Mouse (Mus musculus) limb, embryonic 10.5 days (tissue): Measurements from ENCODE around the gene Ncapd2. TPM values are rescaled to one million over a fixed set of nuclear protein-coding genes. Genes with fewer than 3 reads are reported as not detected.

Source experiments
- DNase-seq: peaks from one replicate; pipeline ENCODE4 v3.0.0-alpha.2; 2017; ENCODE audit warnings: low spot score
- H3K27ac ChIP-seq: fragments of 300-500 bp; sonication (generic); 2 replicates; pipeline ENCODE4 v1.5.1; 2016; ENCODE audit warnings: mild to moderate bottlenecking
- H3K27me3 ChIP-seq: fragments of 300-500 bp; sonication (generic); 2 replicates; pipeline ENCODE4 v1.6.1; 2016; ENCODE audit warnings: low read depth, mild to moderate bottlenecking; ENCODE audit not compliant: poor library complexity, severe bottlenecking
- H3K36me3 ChIP-seq: fragments of 300-500 bp; sonication (generic); 2 replicates; pipeline ENCODE4 v1.6.1; 2016; ENCODE audit warnings: mild to moderate bottlenecking, moderate library complexity
- H3K4me1 ChIP-seq: fragments of 300-500 bp; sonication (generic); 2 replicates; pipeline ENCODE4 v1.6.1; 2016
- H3K4me3 ChIP-seq: fragments of 300-500 bp; sonication (generic); 2 replicates; pipeline ENCODE4 v1.5.1; 2016; ENCODE audit warnings: mild to moderate bottlenecking, moderate library complexity
- H3K9me3 ChIP-seq: fragments of 300-500 bp; sonication (generic); replicated peaks from 2 replicates; pipeline ENCODE4 v1.6.1; 2016; ENCODE audit warnings: mild to moderate bottlenecking
- WGBS: fragments of 180-500 bp; shearing (Covaris S2); methylation state at CpG from one replicate; pipeline ENCODE4 v1.1.7; 2016; 5-methylcytosine and 5-hydroxymethylcytosine counted together
- polyA plus RNA-seq: library from polyadenylated mRNA; unstranded; fragments of >200 nt; fragmentation: Nextera tagmentation; extraction: Ambion mirVana; gene quantifications from 2 replicates; pipeline ENCODE4 v1.2.1, GENCODE M21; 2016

The Ncapd2 gene
- 285 and 288 TPM in 2 replicates for polyA plus RNA-seq

DNA sequence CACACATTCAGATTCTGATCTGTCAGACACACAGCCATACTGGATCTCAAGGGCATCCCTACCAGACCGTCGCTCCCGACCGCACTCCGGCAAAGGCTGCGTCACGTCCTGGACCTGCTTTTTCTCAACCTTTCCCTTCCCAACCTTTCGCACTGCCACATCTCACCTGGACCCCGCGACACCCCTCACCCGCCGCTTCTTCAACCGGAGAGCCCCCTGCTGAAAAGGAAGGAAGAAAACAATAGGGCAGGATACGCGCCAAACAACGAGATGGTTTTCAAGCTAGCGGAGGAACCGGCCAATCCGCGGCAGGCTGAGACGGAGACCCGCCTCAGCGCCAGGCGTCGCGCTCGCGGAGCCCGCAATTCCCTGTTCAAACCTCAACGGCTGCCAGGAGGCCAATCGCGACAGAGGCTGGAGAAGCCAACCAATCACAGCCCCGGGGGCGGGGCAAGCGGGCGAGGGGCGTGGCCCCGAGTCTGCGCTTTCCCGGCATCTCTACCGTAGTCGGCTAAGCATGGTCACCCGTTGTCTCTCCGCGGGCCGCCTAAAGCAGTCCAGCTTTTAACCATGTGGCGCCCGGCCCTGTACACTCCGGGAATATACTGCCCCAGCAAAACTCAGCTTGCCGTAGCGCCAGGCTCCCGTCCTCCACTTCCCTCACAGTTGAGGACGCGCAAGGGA lies at the start of gene Ncapd2, which contains the start of gene Mrpl51:
Gene Ncapd2 (minus strand): TSS at position 370 of the 684 bp plus-strand sequence.
Gene Mrpl51 (plus strand): TSS at position 470 of the 684 bp plus-strand sequence.
- Histone ChIP-seq H3K4me1 (peaks cover 21% of the 10 kb centered on the region), H3K9me3 (no peaks in the 10 kb centered on the region), H3K4me3 (peak within 1 kb of the TSS; percentile 82), H3K27ac (peak within 1 kb of the TSS; percentile 99), H3K27me3 (no peaks in the 10 kb centered on the region), H3K36me3 (peaks cover 63% of the 10 kb centered on the region)
- peak; percentile 99 for DNase-seq
- WGBS = under 1% methylated on average over 54 of the region's 54 CpGs

DNA sequence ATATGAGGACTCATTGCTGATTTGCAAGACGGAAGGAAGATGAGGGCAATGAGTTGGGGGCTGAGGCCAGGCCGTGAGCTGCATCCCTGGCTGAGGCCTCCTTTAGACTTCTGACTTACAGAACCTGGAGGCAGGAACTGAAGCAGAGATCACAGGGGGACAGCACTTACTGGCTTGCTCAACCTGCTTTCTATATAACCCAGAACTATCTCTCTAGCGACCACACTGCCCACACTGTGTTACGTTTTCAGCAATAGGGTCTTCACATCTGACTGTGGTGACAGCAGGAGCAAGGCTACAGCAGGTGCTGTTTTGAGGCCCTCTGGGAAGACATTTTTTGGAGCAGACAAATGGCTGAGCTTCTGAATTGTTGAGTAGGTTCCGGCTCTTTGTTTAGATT lies 49.1 kb upstream of the Ncapd2 start:
- no peak overlapping the region for H3K27ac ChIP-seq
- H3K4me1 ChIP-seq = no peaks in the 10 kb centered on the region; the same call in 1 of the 2 replicates
- WGBS = 91% methylated on average over 5 of the region's 5 CpGs
- no peaks in the 10 kb centered on the region for H3K27me3 ChIP-seq
- H3K4me3 ChIP-seq = no peak overlapping the region
- DNase-seq = no peak
- no peaks in the 10 kb centered on the region for H3K9me3 ChIP-seq
- H3K36me3 ChIP-seq = no peaks in the 10 kb centered on the region

DNA sequence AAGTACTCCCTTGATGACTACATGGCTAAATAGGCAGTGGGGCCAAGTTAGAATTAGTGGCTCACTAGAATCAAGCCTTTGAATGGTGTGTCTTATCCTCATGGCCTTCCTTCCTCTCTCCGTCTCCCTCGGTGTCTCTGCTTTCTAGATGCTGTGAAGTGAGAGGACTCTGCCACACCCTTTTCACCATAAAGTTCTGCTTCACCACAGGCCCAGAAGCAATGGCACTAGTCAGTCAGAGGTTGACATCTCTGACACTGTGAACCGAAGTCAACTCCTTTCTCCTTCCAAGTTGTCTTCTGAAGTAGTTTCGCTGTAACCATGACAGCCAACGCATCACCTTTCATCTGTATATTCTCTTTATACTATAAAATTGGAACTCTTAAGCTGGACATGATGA lies 48.0 kb upstream of the Ncapd2 start:
- Histone ChIP-seq H3K27ac (no peak overlapping the region), H3K4me1 (peaks cover 2% of the 10 kb centered on the region; the same call in 1 of the 2 replicates), H3K27me3 (no peaks in the 10 kb centered on the region), H3K36me3 (no peaks in the 10 kb centered on the region), H3K9me3 (no peaks in the 10 kb centered on the region), H3K4me3 (no peak overlapping the region)
- no peak for DNase-seq
- WGBS = 90% methylated on average over 5 of the region's 5 CpGs

DNA sequence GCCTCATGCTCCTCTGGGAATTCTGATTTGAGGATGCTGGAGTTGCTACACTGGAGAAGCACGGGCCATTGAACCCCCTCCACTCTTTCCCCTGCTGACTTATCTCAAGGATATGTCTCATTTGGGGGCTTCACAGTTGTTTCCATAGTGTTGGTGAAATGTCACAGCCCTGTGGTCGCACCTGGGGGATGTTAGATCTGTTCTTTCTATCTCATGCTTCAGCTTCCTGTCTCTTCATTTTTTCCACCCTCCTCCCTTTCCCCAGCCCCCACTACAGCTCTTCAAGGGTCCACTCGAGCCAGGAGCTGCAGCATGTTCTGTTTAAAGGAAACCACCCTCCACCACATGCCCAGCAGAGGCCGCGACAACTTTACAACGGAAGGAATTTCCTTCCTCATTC lies 46.9 kb upstream of the Ncapd2 start:
- no peak for DNase-seq
- H3K27me3 ChIP-seq = no peaks in the 10 kb centered on the region
- H3K4me3 ChIP-seq = no peak overlapping the region
- no peaks in the 10 kb centered on the region for H3K36me3 ChIP-seq
- H3K27ac ChIP-seq = no peak overlapping the region
- H3K9me3 ChIP-seq = no peaks in the 10 kb centered on the region
- H3K4me1 ChIP-seq = peaks cover 6% of the 10 kb centered on the region; the same call in 1 of the 2 replicates
- 75% methylated on average over 6 of the region's 6 CpGs for WGBS

DNA sequence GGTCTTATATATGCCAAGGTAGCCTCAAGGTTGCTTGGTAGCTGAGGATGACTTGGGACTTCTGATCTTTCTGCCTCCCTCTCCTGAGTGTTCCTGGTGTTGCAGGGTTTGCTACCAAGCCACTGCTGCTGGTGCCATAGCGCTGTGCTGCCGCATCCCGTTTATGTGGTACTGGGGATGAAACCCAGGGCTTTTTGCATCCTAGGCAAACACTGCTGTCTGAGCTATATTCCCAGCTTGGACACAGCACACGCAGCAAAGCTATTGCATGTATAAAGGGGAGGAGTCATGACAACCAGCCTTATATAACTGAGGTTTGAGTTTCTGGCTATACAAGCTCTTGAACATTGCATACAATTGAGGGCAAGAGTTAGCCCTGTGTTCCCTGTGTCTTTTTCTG lies 45.9 kb upstream of the Ncapd2 start:
- Histone ChIP-seq H3K9me3 (no peaks in the 10 kb centered on the region), H3K4me1 (peaks cover 6% of the 10 kb centered on the region), H3K36me3 (no peaks in the 10 kb centered on the region), H3K4me3 (no peak overlapping the region), H3K27ac (no peak overlapping the region), H3K27me3 (no peaks in the 10 kb centered on the region)
- 85% methylated on average over 4 of the region's 4 CpGs for whole genome bisulfite sequencing
- DNase-seq = no peak

DNA sequence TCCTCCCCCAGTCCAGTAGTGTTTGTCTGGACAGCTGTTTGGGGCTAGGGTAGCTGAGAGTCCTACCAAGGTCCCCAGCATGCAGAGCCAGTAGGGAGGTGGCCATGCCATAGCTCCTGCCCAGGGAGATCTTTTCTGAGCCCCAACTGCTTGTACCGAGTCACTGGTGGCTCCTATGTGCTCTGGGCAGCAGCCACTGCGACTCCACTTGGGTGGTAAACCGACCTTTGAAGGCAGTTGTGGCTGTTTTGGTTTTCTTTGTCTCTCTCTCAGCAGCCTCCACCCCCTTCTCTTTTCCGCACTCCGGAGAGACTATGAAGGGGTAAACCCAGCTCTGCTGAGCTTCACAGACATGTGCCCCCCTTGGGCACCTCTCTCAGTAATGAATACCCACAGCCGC lies 45.3 kb upstream of the Ncapd2 start, which contains the start of gene Cd27:
Gene Cd27 (minus strand): TSS at position 229 of the 400 bp plus-strand sequence.
- 49% methylated on average over 6 of the region's 6 CpGs for WGBS
- no peak within 1 kb of the TSS for H3K27ac ChIP-seq
- H3K9me3 ChIP-seq = no peaks in the 10 kb centered on the region
- H3K36me3 ChIP-seq = no peaks in the 10 kb centered on the region
- H3K27me3 ChIP-seq = no peaks in the 10 kb centered on the region
- H3K4me3 ChIP-seq = no peak within 1 kb of the TSS
- peaks cover 12% of the 10 kb centered on the region for H3K4me1 ChIP-seq
- no peak for DNase-seq

DNA sequence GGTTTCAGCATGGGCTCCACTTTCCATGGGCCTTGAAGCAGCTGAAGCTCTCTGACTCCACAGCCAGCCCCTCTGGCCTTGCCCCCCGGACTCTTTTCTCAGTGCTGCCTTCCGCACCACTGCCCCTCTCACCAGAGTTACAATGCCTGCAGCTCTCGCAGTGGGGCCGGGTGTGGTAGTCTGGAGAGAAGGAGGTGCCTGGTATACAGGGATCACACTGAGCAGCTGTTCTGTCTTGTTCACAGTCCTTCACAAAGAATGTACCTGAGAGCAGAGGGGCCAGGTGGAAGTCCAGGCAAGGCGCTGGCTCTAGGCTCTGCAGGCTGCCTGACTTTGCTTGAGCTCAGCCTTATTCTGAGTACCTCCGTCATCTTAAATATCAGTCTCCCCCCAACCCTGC lies 44.8 kb upstream of the Ncapd2 start:
- Histone ChIP-seq H3K4me1 (peaks cover 16% of the 10 kb centered on the region), H3K36me3 (no peaks in the 10 kb centered on the region), H3K27ac (no peak overlapping the region), H3K4me3 (no peak overlapping the region), H3K9me3 (no peaks in the 10 kb centered on the region), H3K27me3 (no peaks in the 10 kb centered on the region)
- no peak for DNase-seq
- 81% methylated on average over 6 of the region's 6 CpGs for WGBS

DNA sequence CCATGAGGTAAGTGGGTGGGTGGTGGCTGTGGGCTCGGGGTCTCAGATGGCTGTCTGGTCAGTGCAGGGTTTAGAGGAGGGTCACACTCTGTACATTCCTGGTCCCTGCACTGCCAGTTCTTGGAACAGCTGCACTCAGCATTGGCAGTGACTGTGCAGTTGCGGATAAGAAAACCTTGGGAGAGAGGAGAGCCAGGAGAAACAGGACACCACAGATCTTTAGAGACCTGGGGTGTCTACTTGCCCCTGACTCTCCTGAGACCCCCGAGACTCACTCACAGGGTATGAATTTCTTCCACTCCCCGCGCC lies 43.0 kb upstream of the Ncapd2 start:
- H3K36me3 ChIP-seq = no peaks in the 10 kb centered on the region
- H3K9me3 ChIP-seq = no peaks in the 10 kb centered on the region
- H3K4me1 ChIP-seq = peaks cover 26% of the 10 kb centered on the region
- no peak overlapping the region for H3K27ac ChIP-seq
- no peak overlapping the region for H3K4me3 ChIP-seq
- H3K27me3 ChIP-seq = no peaks in the 10 kb centered on the region
- 73% methylated on average over 5 of the region's 5 CpGs for WGBS
- no peak for DNase-seq

DNA sequence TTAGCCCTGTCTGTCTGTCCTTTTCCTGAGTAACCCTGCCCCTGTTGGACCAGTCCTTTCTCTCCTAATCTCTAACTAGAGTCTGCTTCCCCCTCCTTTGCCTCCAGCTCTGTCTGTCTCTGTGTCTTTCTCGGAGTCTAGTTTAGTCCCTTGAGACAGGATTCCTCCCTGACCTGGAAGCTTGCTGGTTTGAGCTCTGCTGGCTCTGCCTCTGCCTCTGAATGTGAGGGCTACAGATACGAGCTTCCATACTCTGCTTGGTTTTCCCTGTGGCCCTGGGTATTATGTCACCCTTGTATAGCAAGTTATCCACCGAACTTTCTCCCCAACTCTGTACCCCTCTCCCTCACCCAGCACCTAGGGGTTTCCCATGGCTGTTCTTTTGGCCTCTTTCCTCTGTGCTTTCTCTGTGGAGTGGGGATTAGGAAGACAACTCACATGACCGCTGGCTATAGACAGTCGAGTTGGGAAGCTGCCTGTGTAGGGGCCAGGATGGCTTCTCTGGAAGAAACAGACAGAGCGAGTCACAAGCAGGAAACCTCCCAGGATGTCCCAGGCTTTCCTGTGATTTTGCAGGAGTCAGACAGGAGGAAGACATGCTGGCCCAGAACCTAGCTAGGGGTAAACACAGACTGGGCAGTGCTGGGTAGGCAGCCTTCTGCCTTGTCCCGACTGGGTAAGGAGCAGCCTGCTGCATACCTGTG lies 42.5 kb upstream of the Ncapd2 start:
- peaks cover 26% of the 10 kb centered on the region for H3K4me1 ChIP-seq
- H3K4me3 ChIP-seq = no peak overlapping the region
- no peaks in the 10 kb centered on the region for H3K36me3 ChIP-seq
- H3K9me3 ChIP-seq = no peaks in the 10 kb centered on the region
- no peak overlapping the region for H3K27ac ChIP-seq
- 70% methylated on average over 7 of the region's 7 CpGs for WGBS
- no peak for DNase-seq
- H3K27me3 ChIP-seq = no peaks in the 10 kb centered on the region

DNA sequence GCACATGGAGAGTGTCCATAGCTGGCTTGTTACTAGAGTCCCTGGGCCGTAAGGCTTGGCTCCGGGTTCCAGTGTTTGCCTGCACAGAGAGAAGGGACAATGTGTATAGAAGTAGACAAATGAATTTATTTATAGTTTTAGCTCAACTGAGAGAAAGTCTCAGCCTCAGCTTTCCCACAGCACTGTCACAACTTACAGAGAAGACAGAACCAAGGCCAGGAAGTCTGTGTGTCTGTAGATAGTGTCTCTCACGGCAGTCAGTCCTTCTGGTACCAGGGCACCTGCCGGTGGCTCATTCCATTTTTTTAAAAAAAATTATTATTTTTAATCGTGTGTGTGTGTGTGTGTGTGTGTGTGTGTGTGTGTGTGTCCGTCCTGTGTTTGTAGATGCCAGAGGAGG lies 41.0 kb upstream of the Ncapd2 start:
- Histone ChIP-seq H3K9me3 (no peaks in the 10 kb centered on the region), H3K4me1 (peaks cover 34% of the 10 kb centered on the region), H3K27me3 (no peaks in the 10 kb centered on the region), H3K36me3 (no peaks in the 10 kb centered on the region), H3K27ac (no peak overlapping the region), H3K4me3 (no peak overlapping the region)
- DNase-seq = no peak
- WGBS = 76% methylated on average over 6 of the region's 6 CpGs

DNA sequence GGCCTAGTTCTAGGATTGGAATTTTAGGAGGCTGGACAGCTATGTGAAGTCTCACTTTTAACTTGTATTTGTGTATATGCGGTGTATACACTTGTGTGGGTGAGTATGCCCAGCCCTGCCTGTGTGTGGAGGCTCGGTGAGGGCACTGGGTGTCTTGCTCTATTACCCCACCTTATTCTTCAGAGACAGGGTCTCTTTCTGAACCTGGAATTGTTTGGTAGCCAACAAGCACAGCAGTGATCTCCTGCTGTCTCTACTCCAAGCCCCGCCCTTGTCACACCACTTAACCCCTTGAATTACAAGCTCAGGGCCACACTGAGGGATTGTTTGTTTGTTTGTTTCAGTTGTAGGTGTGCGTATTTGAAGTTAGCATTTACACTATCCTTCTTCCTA lies 40.5 kb upstream of the Ncapd2 start:
- DNase-seq = no peak
- Histone ChIP-seq H3K9me3 (no peaks in the 10 kb centered on the region), H3K4me1 (peaks cover 34% of the 10 kb centered on the region), H3K27ac (peak overlapping the region; percentile 83; the same call in 1 of the 2 replicates), H3K36me3 (no peaks in the 10 kb centered on the region), H3K27me3 (no peaks in the 10 kb centered on the region), H3K4me3 (peak overlapping the region; percentile 58)
- 51% methylated on average over 4 of the region's 4 CpGs for WGBS

DNA sequence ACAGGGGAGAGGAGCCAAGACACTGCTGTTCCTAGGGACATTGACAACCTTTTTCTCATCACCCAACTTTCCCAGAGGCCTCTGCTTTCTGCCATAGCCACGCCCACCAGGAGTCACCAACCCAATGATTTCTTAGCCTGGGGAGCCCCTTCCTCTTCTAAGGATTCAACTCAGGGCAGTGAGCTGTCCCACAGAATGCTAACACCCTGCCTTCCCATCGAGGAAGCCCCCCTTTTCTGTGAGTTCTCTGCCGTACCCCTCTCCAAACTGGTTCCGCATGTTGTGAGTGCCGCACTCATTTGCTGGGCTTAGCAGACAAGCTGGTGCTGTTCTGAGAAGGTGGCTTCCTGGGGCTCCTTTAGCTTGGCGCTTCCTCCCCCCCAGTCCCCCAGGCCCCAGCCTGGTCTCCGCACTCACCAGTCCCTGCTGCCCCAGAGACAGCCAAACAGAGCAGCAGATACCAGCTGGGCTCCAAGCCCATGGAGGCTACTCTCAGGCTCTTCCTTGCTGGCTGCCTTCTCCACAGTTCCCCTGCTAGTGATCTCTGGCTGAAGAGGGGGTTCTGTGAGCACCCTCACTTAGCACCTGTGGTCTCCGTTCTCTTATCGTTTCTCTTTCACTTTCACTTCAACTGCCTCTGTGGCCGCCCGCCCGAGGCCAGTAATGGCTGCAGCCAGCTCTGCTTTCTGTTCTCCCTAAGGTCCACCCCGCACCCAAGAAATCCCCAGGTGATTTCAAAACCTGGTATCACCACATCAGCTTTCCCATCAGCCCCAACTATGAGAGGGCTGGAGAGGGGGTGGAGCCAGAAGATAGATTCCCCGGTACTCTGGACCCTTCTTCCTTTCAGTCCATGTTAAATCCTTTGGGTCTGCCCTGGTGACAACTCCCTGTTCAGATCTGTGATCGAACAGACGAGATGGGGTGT lies 39.9 kb upstream of the Ncapd2 start, which contains the start of gene Tapbpl:
Gene Tapbpl (minus strand): TSS at position 744 of the 928 bp plus-strand sequence.
- H3K27me3 ChIP-seq = no peaks in the 10 kb centered on the region
- H3K9me3 ChIP-seq = no peaks in the 10 kb centered on the region
- peak within 1 kb of the TSS; percentile 58 for H3K4me3 ChIP-seq
- H3K36me3 ChIP-seq = no peaks in the 10 kb centered on the region
- 4% methylated on average over 16 of the region's 16 CpGs for WGBS
- H3K27ac ChIP-seq = peak within 1 kb of the TSS; percentile 83
- H3K4me1 ChIP-seq = peaks cover 34% of the 10 kb centered on the region
- peak; percentile 44 for DNase-seq
